Mouse (Mus musculus) adrenal gland, adult 8-10 months (tissue): Measurements from ENCODE around the gene Flg2. TPM values are rescaled to one million over a fixed set of nuclear protein-coding genes. Genes with fewer than 3 reads are reported as not detected.

Experiments used
- DNase-seq: peaks from one replicate; pipeline ENCODE4 v3.0.0; 2022
- total RNA-seq, 4 experiments: library from RNA; stranded (reverse); gene quantifications; 2 replicates each; pipeline ENCODE4 v1.2.4; 2022

Gene Flg2
- total RNA-seq: not detected

DNA sequence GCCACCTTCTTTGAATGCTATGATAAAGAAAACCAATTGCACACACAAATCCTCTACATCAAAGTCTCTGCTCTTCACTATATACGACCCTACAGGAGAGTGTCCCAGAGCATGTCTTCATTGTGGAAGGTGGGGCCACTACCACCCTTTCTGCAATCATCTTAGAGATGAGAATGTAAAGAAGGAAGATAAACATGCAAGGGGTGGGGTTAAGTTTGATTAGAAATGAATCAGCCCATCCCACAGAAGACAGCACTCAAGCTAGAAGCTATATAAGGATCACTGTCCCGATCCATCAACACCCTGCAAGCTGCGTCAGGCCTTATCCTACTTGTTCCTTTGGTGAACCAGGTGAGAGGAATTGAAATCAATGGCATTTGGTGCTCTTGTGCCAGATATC, at the start of gene Flg2:
Gene Flg2, plus strand, starts transcription at position 301 of the 400 bp plus-strand sequence.
- no peak for DNase-seq

DNA sequence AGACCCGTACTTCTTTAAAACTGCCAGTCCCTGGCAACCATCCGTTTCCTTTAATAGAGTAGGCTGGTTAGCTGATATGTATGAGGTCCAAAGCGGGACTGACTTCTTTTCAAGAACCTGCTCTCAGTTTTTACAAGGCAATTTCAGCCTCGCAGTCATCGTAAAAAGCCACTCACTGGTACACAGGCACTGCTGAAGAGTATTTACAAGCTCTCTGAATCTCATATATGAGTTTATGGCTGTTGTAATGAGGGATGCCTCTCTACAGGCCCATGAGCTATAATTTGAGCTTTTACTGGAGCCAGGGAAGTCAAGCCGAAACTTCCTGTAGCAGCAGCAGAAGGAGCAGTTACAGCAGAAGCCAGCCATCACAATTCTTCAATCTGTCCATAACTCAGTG, 34.6 kb upstream of the Flg2 start:
- DNase-seq: no peak

DNA sequence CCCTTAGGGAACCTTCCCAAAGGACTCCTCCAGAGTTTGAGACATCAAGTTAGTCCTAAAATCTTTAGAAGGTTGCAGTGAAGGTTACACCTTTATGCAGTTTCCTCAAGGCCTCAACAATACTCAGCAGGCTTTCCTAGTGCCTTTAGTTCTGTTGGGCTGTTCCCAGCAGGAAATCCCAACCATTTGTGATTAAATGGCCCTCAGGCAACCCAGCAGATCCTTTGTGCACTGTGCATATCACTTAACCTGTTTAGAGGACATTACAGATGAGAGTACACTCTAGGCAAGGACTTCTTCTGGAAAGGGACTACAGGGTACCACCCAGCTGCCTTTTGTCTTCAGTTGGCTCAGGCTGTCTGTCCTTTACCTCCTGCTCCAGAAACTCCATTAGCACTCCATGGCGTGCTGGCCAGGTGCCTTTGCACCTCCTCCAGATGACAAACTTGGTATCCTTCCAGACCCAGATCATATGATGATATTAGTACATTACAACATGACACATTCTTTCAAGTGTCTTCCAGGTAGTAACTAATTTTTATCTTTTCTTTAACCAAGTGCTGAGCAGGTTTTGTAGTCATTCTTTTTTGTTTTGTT, 34.0 kb upstream of the Flg2 start:
- DNase-seq: no peak

DNA sequence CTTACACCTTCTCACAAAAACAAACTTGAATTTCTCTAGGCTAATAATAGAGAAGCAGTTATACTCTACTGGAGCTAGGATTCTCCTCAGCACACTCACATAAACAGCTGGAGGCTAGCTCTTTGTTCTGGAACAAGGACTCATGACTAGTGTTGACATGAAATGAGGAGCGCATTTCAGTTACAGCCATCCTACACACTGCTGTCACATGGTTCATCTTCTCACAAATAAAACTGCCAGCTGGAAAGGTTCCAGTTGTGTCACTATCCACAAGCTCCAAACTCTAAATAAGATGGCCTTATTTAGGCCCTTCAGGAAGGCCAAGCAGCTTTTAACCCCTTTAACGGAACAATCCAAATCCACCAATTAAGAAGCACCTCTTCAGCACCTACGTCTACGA, 16.2 kb upstream of the Flg2 start:
- DNase-seq: no peak

DNA sequence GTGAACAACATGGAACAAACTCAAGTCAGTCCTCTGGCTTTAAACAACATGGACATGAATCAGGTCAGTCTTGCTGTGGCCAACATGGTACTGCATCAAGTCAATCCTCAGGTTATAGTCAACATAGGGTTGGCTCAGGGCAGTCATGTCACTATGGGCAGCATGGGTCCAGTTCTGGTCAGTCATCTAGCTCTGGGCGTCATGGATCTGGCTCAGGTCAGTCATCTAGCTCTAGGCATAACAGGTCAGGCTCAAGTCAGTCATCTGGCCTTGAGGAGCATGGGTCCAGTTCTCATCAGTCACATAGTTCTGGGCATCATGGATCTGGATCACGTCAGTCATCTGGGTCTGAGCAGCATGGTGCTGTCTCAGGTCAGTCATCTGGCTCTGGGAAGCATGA, 4.9 kb downstream of the Flg2 start:
- no peak for DNase-seq

DNA sequence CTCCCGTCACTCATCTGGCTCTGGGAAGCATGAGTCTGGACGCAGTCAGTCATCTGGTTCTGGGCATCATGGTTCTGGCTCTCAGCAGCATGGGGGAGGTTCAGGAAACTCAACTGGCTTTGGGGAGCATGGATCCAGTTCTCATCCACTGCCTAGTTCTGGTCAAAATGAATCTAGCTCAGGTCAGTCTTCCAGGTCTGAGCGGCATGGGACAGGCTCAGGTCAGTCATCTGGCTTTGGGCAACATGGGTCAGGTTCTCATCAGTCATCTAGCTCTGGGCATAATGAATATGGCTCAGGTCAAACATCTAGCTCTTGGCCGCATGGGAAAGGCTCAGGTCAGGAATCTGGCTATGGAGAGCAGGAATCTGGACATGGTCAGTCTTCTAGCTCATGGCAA, 5.4 kb downstream of the Flg2 start:
- no peak for DNase-seq

Other genes starting within 250 kb of the Flg2 start
- not detected for gene Lce3d, start 239.9 kb upstream of the Flg2 start, total RNA-seq
- gene Lce3e, start 230.2 kb upstream of the Flg2 start, total RNA-seq: not detected
- not detected for gene Lce3f, start 205.1 kb upstream of the Flg2 start, total RNA-seq
- not detected for gene Crct1, start 181.6 kb upstream of the Flg2 start, total RNA-seq
- not detected for gene Lce1m, start 178.2 kb upstream of the Flg2 start, total RNA-seq
- not detected for gene Gm4858, start 128.5 kb upstream of the Flg2 start, total RNA-seq
- not detected for gene Crnn, start 52.5 kb upstream of the Flg2 start, total RNA-seq
- gene Flg, start 76.2 kb downstream of the Flg2 start, total RNA-seq: not detected
- not detected for gene Hrnr, start 122.5 kb downstream of the Flg2 start, total RNA-seq
- gene Rptn, start 196.4 kb downstream of the Flg2 start, total RNA-seq: not detected
- under 1 TPM; 0.09 to 0.56 (median 0.29) TPM for gene Tchh, start 245.1 kb downstream of the Flg2 start, total RNA-seq